Mouse (Mus musculus) forebrain, embryonic 16.5 days (tissue): Measurements from ENCODE around the gene Wdr59. TPM values are rescaled to one million over a fixed set of nuclear protein-coding genes. Genes with fewer than 3 reads are reported as not detected.

Experiments used
- ATAC-seq: fragments of 200-750 bp; cut with Nextera tagmentation; 2 replicates; pipeline ENCODE4 v1.8.0; 2017; ENCODE audit warnings: mild to moderate bottlenecking, moderate library complexity
- H3K27ac ChIP-seq: fragments of 300-500 bp; sonication (generic); 2 replicates; pipeline ENCODE4 v1.5.1; 2014; ENCODE audit warnings: low read length, control low read depth
- H3K27me3 ChIP-seq: fragments of 300-500 bp; sonication (generic); replicated peaks from 2 replicates; pipeline ENCODE4 v1.6.1; 2014; ENCODE audit warnings: low read length; ENCODE audit not compliant: control insufficient read depth, insufficient read depth
- H3K36me3 ChIP-seq: fragments of 300-500 bp; sonication (generic); 2 replicates; pipeline ENCODE4 v1.6.1; 2014; ENCODE audit not compliant: control insufficient read depth, insufficient read depth
- H3K4me1 ChIP-seq: fragments of 300-500 bp; sonication (generic); replicated peaks from 2 replicates; pipeline ENCODE4 v1.6.1; 2014; ENCODE audit warnings: low read length; ENCODE audit not compliant: control insufficient read depth, insufficient read depth
- H3K4me2 ChIP-seq: fragments of 300-500 bp; sonication (generic); 2 replicates; pipeline ENCODE4 v1.6.1; 2014; ENCODE audit warnings: mild to moderate bottlenecking, low read length, control low read depth
- H3K4me3 ChIP-seq: fragments of 300-500 bp; sonication (generic); replicated peaks from 2 replicates; pipeline ENCODE4 v1.5.1; 2014; ENCODE audit warnings: mild to moderate bottlenecking, low read length, control low read depth
- H3K9ac ChIP-seq: fragments of 300-500 bp; sonication (generic); replicated peaks from 2 replicates; pipeline ENCODE4 v1.6.1; 2014; ENCODE audit warnings: low read depth, low read length, control low read depth
- H3K9me3 ChIP-seq: fragments of 300-500 bp; sonication (generic); 2 replicates; pipeline ENCODE4 v1.6.1; 2016; ENCODE audit warnings: low read length; ENCODE audit not compliant: control insufficient read depth
- WGBS: fragments of 180-500 bp; shearing (Covaris S2); extraction: QIAGEN DNeasy Blood & Tissue Kit; methylation state at CpG from one replicate; pipeline ENCODE4 v1.1.7; 2014; 5-methylcytosine and 5-hydroxymethylcytosine counted together
- polyA plus RNA-seq: library from polyadenylated mRNA; unstranded; fragments of >200 nt; fragmentation: Nextera tagmentation; extraction: Ambion mirVana; gene quantifications from 2 replicates; pipeline ENCODE4 v1.2.1, GENCODE M21; 2015

The Wdr59 gene
- polyA plus RNA-seq, 1 experiment from 2014 or later: 9.4 TPM

DNA sequence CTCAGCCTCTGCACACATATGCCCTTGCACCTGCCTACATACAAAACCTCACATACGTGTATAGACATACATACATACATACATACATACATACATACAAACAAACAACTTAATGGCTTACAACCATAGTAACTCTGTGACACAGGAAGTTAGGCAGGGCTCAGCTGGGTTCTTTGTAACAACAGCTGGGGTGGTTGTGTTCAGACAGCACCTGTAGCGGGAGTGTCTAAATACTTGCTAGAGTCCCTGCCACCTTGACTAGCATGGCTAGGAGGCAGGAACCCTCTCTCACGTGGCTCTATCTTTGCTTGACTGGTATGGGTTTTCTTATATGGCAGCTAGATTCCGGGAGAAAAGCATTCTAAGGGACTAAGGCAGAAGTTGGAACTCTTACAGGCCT lies 41.8 kb upstream of the Wdr59 start:
- Histone ChIP-seq H3K9ac (no peak overlapping the region), H3K4me3 (no peak overlapping the region), H3K27me3 (no peaks in the 10 kb centered on the region), H3K27ac (no peak overlapping the region), H3K9me3 (no peaks in the 10 kb centered on the region), H3K4me1 (peaks cover 28% of the 10 kb centered on the region), H3K36me3 (no peaks in the 10 kb centered on the region), H3K4me2 (no peak overlapping the region)
- 92% methylated on average over 4 of the region's 4 CpGs for WGBS
- no peak for ATAC-seq

- no peak for ATAC-seq
- H3K4me1 ChIP-seq: peaks cover 25% of the 10 kb centered on the region
- 97% methylated on average over 5 of the region's 5 CpGs for WGBS
- no peaks in the 10 kb centered on the region for H3K9me3 ChIP-seq
- H3K4me2 ChIP-seq: no peak overlapping the region
- H3K27ac ChIP-seq: no peak overlapping the region
- no peak overlapping the region for H3K4me3 ChIP-seq
- no peak overlapping the region for H3K9ac ChIP-seq
- H3K36me3 ChIP-seq: no peaks in the 10 kb centered on the region
- H3K27me3 ChIP-seq: no peaks in the 10 kb centered on the region
Measured at GRCm38 (mm10) chr8:111563075-111563474, 41.2 kb upstream of the Wdr59 start.

- 92% methylated on average over 5 of the region's 5 CpGs for WGBS
- no peak overlapping the region for H3K4me2 ChIP-seq
- H3K36me3 ChIP-seq: no peaks in the 10 kb centered on the region
- no peak for ATAC-seq
- peaks cover 17% of the 10 kb centered on the region for H3K4me1 ChIP-seq
- no peak overlapping the region for H3K9ac ChIP-seq
- no peak overlapping the region for H3K4me3 ChIP-seq
- no peak overlapping the region for H3K27ac ChIP-seq
- no peaks in the 10 kb centered on the region for H3K27me3 ChIP-seq
- no peaks in the 10 kb centered on the region for H3K9me3 ChIP-seq
Measured at GRCm38 (mm10) chr8:111562274-111562803, 40.4 kb upstream of the Wdr59 start.

DNA sequence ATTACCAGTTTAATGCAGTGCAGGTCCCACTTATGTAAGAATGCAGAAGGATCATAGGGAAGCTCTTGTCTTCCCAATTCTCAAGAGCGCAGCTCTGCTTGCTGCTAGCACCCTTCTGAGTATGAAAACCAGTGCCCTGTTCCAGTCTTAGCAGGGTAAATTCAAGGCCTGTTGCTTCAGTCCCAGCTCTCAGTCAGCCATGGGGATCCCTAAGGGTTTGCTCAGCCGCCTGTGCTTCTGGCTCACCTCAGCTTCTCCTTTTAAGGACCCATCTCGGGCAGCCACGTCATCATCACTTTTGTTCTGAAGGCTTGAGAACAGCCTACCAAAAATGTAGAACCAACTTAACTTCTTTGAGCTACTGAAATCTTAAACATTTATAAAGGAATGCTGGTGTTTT lies 39.9 kb upstream of the Wdr59 start:
- Histone ChIP-seq H3K4me2 (no peak overlapping the region), H3K4me3 (no peak overlapping the region), H3K4me1 (peaks cover 17% of the 10 kb centered on the region), H3K27me3 (no peaks in the 10 kb centered on the region), H3K9me3 (no peaks in the 10 kb centered on the region), H3K9ac (no peak overlapping the region), H3K27ac (no peak overlapping the region), H3K36me3 (no peaks in the 10 kb centered on the region)
- WGBS: 86% methylated on average over 4 of the region's 4 CpGs
- no peak for ATAC-seq

DNA sequence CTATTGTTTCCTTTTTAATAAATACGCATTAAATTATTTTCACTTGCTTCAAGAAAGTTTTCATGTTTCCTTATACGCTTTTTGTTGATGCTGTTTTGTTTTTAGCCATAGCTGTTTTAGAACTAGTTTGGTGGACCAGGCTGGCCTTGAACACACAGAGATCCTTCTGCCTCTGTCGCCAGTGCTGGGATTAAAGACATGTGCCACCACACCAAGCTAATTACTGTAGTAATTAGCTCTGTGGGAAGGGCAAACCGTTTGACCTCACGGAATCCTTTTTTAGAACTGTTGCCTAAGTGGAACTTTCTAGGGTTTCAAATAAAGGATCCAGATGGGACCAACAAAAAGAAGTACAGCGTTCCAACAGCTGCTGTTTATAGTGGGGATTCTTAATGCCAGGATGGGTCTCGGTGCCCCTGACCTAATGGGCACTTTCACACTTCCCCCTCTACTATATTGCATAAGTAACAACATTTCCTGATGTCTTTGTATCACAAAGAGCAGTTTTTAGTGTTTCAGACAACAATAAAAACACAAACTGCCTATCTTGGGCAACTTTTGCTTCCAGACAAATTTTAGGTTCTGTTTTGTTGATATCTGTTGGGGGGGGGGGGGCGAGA lies 29.7 kb upstream of the Wdr59 start:
- Histone ChIP-seq H3K4me3 (no peak overlapping the region), H3K9ac (no peak overlapping the region), H3K27ac (no peak overlapping the region), H3K9me3 (no peaks in the 10 kb centered on the region), H3K4me1 (peaks cover 22% of the 10 kb centered on the region), H3K36me3 (no peaks in the 10 kb centered on the region), H3K27me3 (no peaks in the 10 kb centered on the region), H3K4me2 (no peak overlapping the region)
- no peak for ATAC-seq
- 49% methylated on average over 8 of the region's 8 CpGs for WGBS

DNA sequence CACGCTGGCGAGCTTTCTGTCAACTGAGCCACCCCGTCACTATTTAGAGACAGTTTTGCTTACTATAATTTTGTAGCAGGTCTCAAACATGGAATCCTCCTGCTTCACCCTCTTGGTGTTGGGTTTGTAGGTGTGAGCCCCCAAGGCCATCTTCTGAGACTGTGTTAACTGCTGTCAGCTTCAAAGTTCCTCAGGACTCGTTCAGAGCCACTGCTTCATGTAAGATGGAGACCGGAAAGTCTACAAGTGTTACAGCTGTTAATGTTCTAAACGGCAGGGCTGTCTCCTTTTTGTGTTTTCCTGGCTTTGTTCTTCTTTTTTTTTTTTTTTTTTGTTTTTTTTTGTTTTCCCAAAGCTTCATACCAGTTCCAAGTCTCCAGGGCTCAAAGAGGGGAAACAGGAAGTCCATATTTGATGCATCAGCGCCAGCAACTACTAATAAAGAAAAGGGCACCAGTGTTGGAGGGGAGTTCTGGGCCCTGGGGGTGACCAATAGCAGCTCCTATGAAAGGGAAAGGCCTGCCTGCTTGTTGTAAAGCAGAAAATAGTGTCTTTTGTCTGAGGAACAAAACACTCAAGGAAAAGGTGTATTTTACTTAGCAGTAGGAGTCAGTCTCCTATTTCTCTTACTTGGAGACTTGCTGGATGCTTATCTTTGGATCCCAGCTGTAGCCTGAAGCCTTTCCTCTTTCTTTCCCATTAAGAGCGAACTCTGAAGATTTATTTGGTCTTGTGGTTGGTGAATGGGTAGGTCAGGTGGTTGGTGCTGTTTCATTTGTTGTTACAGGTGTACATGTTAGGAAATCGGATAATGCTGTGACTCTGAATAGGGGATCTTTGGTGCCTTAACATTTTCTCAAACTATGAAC lies 28.3 kb upstream of the Wdr59 start:
- H3K4me1 ChIP-seq: peaks cover 18% of the 10 kb centered on the region
- no peaks in the 10 kb centered on the region for H3K9me3 ChIP-seq
- H3K9ac ChIP-seq: no peak overlapping the region
- ATAC-seq: no peak
- H3K4me3 ChIP-seq: no peak overlapping the region
- H3K27ac ChIP-seq: peak overlapping the region; percentile 59; the same call in 1 of the 2 replicates
- no peaks in the 10 kb centered on the region for H3K27me3 ChIP-seq
- 66% methylated on average over 9 of the region's 9 CpGs for WGBS
- H3K36me3 ChIP-seq: no peaks in the 10 kb centered on the region
- H3K4me2 ChIP-seq: no peak overlapping the region

DNA sequence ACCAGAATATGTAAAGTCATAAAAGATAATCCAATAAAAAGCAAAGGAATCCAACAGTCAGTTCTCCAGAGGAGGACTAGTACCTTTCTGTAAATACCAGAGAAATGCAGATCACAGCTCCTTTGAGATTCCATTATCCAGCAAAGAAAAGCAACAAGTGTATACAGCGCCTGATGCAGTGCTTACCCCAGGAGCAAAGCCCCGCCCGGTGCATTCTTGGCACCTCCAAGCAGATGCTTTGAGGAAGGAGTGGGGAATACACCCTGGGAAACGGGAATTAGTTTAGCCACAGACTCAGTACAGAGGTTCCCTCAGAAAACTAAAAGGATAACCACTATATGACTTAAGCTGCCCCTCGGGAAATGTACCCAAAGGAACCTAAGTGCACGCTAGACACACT lies 26.3 kb upstream of the Wdr59 start:
- H3K36me3 ChIP-seq: no peaks in the 10 kb centered on the region
- 81% methylated on average over 6 of the region's 6 CpGs for WGBS

DNA sequence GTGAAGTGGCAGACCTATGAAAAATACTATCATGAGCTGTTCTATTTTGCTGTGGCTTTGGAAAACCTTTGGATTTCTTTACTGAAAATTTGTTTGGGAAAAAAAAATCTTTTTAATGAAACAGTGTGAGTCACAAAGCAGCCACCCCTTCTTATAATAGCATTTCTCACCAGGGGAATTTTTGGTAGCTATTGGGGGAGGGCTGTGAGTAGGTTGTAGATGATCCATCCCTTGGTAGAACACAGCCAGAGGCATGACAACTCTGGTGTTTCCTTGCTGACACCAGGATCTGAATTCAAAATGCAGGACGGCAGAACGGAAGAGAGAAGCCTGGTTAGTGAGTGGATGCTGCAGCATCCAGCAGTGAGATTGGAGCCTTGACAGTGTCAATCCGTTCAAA lies 25.3 kb upstream of the Wdr59 start:
- H3K4me2 ChIP-seq: no peak overlapping the region
- no peaks in the 10 kb centered on the region for H3K9me3 ChIP-seq
- peaks cover 10% of the 10 kb centered on the region for H3K4me1 ChIP-seq
- H3K9ac ChIP-seq: no peak overlapping the region
- H3K36me3 ChIP-seq: no peaks in the 10 kb centered on the region
- H3K27ac ChIP-seq: no peak overlapping the region
- 86% methylated on average over 3 of the region's 3 CpGs for WGBS
- no peak for ATAC-seq
- H3K27me3 ChIP-seq: no peaks in the 10 kb centered on the region
- no peak overlapping the region for H3K4me3 ChIP-seq

More for the DNA sequence above, 26.3 kb upstream of the Wdr59 start:
- no peaks in the 10 kb centered on the region for H3K27me3 ChIP-seq
- H3K27ac ChIP-seq: no peak overlapping the region
- no peaks in the 10 kb centered on the region for H3K9me3 ChIP-seq
- no peak for ATAC-seq
- no peak overlapping the region for H3K9ac ChIP-seq
- H3K4me3 ChIP-seq: no peak overlapping the region
- H3K4me2 ChIP-seq: no peak overlapping the region
- H3K4me1 ChIP-seq: peaks cover 10% of the 10 kb centered on the region

- Histone ChIP-seq H3K9me3 (no peaks in the 10 kb centered on the region), H3K27ac (no peak overlapping the region), H3K9ac (no peak overlapping the region), H3K4me2 (no peak overlapping the region), H3K27me3 (no peaks in the 10 kb centered on the region), H3K36me3 (no peaks in the 10 kb centered on the region), H3K4me3 (no peak overlapping the region), H3K4me1 (peaks cover 16% of the 10 kb centered on the region)
- ATAC-seq: no peak
- WGBS: 91% methylated on average over 8 of the region's 8 CpGs
Measured at GRCm38 (mm10) chr8:111545406-111546156, 23.7 kb upstream of the Wdr59 start.
